Mouse (Mus musculus): ENCODE measurements around the gene Spata21. TPM values are rescaled to one million over a fixed set of nuclear protein-coding genes. Genes with fewer than 3 reads are reported as not detected.

The Spata21 gene
- polyA plus RNA-seq, 1 experiment from 2014 or later, result not detected

GRCm38 (mm10) chr4:141060426-141061301 is 27.5 kb upstream of the Spata21 start, which contains the start of gene Crocc:
TSS of gene Crocc (minus strand) at chr4:141060550.
- H3K27ac ChIP-seq (ENCODE audit: poor library complexity, severe bottlenecking), result peak within 1 kb of the TSS; percentile 91
- no peaks in the 10 kb centered on the region for H3K27me3 ChIP-seq (replicated peaks)
- ATAC-seq (ENCODE audit: insufficient number of reproducible peaks, low FRiP score), result peak; percentile 95
- peaks cover 9% of the 10 kb centered on the region for H3K4me1 ChIP-seq (replicated peaks)
- peaks cover 17% of the 10 kb centered on the region for H3K36me3 ChIP-seq
- peak within 1 kb of the TSS; percentile 86 for H3K4me2 ChIP-seq
- H3K9me3 ChIP-seq (replicated peaks), result no peaks in the 10 kb centered on the region
- peak within 1 kb of the TSS; percentile 71 for H3K4me3 ChIP-seq
- under 1% methylated on average over 77 of the region's 77 CpGs for WGBS
- peak within 1 kb of the TSS; percentile 89 for H3K9ac ChIP-seq

GRCm38 (mm10) chr4:141064104-141064659 is 24.0 kb upstream of the Spata21 start:
- no peak for ATAC-seq (ENCODE audit: insufficient number of reproducible peaks, low FRiP score)

GRCm38 (mm10) chr4:141065123-141065522 is 23.0 kb upstream of the Spata21 start:
- no peak overlapping the region for H3K4me3 ChIP-seq
- no peaks in the 10 kb centered on the region for H3K27me3 ChIP-seq (replicated peaks)
- H3K36me3 ChIP-seq, result peaks cover 48% of the 10 kb centered on the region
- ATAC-seq (ENCODE audit: insufficient number of reproducible peaks, low FRiP score), result no peak
- no peak overlapping the region for H3K27ac ChIP-seq (ENCODE audit: poor library complexity, severe bottlenecking)
- no peak overlapping the region for H3K9ac ChIP-seq
- WGBS, result 7% methylated on average over 8 of the region's 8 CpGs
- H3K4me2 ChIP-seq, result no peak overlapping the region
- H3K9me3 ChIP-seq (replicated peaks), result no peaks in the 10 kb centered on the region
- peaks cover 34% of the 10 kb centered on the region for H3K4me1 ChIP-seq (replicated peaks)

More at GRCm38 (mm10) chr4:141064104-141064659, 24.0 kb upstream of the Spata21 start:
- H3K36me3 ChIP-seq, result peaks cover 38% of the 10 kb centered on the region
- 74% methylated on average over 4 of the region's 4 CpGs for WGBS
- peaks cover 36% of the 10 kb centered on the region for H3K4me1 ChIP-seq (replicated peaks)
- no peaks in the 10 kb centered on the region for H3K9me3 ChIP-seq (replicated peaks)
- H3K4me3 ChIP-seq, result no peak overlapping the region
- no peaks in the 10 kb centered on the region for H3K27me3 ChIP-seq (replicated peaks)
- 0 out of 2 replicates have a peak overlapping the region, but pooled peaks have one; percentile 9 for H3K9ac ChIP-seq
- no peak overlapping the region for H3K27ac ChIP-seq (ENCODE audit: poor library complexity, severe bottlenecking)
- H3K4me2 ChIP-seq, result no peak overlapping the region

DNA sequence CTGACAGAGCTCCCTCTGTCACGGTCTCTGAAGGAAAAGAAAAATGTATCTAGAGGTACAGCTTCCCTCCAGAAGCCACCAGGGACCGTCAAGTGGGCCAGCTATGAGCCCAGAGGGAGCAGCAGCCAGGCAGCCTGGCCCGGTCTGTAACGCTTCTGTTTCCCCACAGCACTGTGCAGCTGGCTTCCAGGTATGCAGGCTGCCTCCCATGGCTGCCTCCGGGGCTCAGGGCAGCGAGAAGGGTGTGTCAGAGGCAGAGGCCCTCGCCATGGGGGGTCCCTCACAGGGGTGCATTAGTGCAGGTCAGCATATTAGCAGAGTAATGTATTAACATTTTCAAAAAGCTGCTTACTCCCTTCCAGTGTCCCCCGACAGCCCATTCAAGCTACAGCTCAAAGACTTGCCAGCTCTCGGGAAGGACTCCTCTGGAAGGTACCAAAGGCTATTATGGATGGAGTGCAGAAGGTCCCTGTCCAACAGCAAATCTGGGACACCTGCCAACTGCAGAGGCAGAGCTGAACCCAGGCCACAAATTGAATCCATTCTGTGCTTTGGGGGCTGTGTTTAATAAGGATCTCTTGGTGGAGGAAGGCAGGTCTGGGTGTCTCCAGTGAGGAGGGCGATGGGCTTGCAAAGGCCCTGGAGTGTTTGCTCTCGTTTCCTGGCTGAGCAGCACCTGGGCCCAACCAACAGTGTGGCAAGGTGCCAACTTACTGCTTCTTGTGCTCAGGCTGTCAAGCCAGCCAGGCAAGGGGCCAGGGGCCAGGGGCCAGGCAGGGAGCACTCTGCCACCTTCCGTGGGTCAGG is 21.2 kb upstream of the Spata21 start:
- no peak overlapping the region for H3K27ac ChIP-seq (ENCODE audit: poor library complexity, severe bottlenecking)
- 80% methylated on average over 12 of the region's 12 CpGs for WGBS
- no peaks in the 10 kb centered on the region for H3K27me3 ChIP-seq (replicated peaks)
- H3K4me3 ChIP-seq, result no peak overlapping the region
- H3K4me2 ChIP-seq, result no peak overlapping the region
- no peaks in the 10 kb centered on the region for H3K9me3 ChIP-seq (replicated peaks)
- ATAC-seq (ENCODE audit: insufficient number of reproducible peaks, low FRiP score), result no peak
- peaks cover 32% of the 10 kb centered on the region for H3K4me1 ChIP-seq (replicated peaks)
- peaks cover 66% of the 10 kb centered on the region for H3K36me3 ChIP-seq
- H3K9ac ChIP-seq, result 0 out of 2 replicates have a peak overlapping the region, but pooled peaks have one; percentile 22

DNA sequence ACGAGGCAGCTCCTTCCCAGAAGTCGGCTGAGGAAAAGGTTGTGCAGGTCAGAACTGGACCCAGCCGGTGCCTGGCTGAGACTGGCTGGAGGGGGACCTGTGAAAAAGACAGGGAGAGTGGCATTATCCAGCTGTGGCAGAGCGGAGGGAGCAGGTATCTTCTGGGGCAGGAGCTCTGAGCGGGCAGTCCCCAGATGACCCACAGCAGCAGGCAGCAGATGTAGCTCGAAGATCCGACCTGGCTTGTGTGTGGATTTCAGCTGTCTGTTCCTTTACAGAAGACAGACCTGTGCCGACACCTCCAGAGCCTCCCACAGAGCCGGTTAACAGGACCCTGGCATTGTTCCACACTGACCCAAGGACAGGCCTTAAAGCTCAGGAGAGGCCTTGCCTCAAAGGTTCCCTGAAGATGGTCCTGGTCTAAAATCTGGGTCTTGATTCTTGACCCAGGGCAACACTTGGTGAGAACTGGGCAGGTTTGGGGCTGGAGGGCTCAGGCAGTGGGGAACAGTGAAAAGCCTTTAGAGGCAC is 20.6 kb upstream of the Spata21 start:
- Histone ChIP-seq H3K9me3 (replicated peaks) (no peaks in the 10 kb centered on the region), H3K4me1 (replicated peaks) (peaks cover 34% of the 10 kb centered on the region), H3K27ac (ENCODE audit: poor library complexity, severe bottlenecking) (no peak overlapping the region; the same call in 1 of the 2 replicates), H3K9ac (0 out of 2 replicates have a peak overlapping the region, but pooled peaks have one; percentile 22), H3K27me3 (replicated peaks) (no peaks in the 10 kb centered on the region), H3K4me2 (no peak overlapping the region), H3K36me3 (peaks cover 72% of the 10 kb centered on the region), H3K4me3 (no peak overlapping the region)
- ATAC-seq (ENCODE audit: insufficient number of reproducible peaks, low FRiP score), result no peak
- WGBS, result 87% methylated on average over 9 of the region's 9 CpGs

DNA sequence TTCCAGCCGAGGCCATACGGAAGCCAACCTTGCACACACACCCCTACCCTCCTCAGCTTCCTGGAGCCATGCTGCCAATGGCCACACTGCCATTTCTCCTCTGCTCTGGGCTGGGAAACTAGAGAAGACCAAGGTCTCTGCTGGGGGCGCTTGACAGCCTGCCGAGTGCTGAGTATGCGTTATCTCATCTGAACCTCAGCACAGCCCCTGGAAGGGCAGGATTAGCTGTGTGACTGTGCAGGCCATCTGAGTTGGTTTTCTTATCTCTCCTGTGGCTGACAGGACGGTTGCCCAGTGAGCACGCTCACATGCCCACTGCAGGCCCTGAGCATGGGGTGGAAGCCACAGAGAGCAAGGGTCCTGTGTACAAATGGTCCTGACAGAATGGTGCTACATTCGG is 19.5 kb upstream of the Spata21 start:
- H3K4me1 ChIP-seq (replicated peaks), result peaks cover 43% of the 10 kb centered on the region
- 43% methylated on average over 8 of the region's 8 CpGs for WGBS

DNA sequence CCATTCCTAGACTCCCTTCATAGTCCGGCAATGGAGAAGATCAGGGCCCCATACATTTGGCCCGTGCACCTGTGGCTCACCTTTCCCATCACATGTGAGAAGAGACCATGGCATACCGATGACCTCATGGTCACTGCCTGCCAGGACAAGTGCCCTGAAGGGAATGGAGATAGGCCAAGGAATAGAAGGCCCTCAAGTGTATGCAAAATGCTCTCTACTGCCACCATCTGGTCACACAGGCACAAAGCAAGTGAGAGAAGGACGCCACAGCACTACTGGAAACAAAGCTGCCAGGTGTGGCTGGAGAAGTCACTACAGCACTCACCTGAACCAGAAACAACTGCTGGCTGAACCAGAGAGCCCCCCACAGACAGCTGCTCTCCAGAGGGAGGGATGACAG is 18.4 kb upstream of the Spata21 start:
- no peaks in the 10 kb centered on the region for H3K27me3 ChIP-seq (replicated peaks)
- H3K9ac ChIP-seq, result no peak overlapping the region
- no peaks in the 10 kb centered on the region for H3K9me3 ChIP-seq (replicated peaks)
- no peak overlapping the region for H3K4me2 ChIP-seq
- H3K4me1 ChIP-seq (replicated peaks), result peaks cover 54% of the 10 kb centered on the region
- no peak overlapping the region for H3K4me3 ChIP-seq
- WGBS, result 63% methylated on average over 4 of the region's 4 CpGs
- no peak overlapping the region for H3K27ac ChIP-seq (ENCODE audit: poor library complexity, severe bottlenecking)
- no peak for ATAC-seq (ENCODE audit: insufficient number of reproducible peaks, low FRiP score)
- peaks cover 86% of the 10 kb centered on the region for H3K36me3 ChIP-seq

More for the DNA sequence above, 19.5 kb upstream of the Spata21 start:
- Histone ChIP-seq H3K4me2 (no peak overlapping the region), H3K27me3 (replicated peaks) (no peaks in the 10 kb centered on the region), H3K27ac (ENCODE audit: poor library complexity, severe bottlenecking) (no peak overlapping the region), H3K36me3 (peaks cover 82% of the 10 kb centered on the region), H3K9ac (no peak overlapping the region), H3K4me3 (no peak overlapping the region), H3K9me3 (replicated peaks) (no peaks in the 10 kb centered on the region)
- ATAC-seq (ENCODE audit: insufficient number of reproducible peaks, low FRiP score), result no peak

- no peaks in the 10 kb centered on the region for H3K9me3 ChIP-seq (replicated peaks)
- WGBS, result 90% methylated on average over 11 of the region's 11 CpGs
- no peak overlapping the region for H3K9ac ChIP-seq
- no peak overlapping the region for H3K27ac ChIP-seq (ENCODE audit: poor library complexity, severe bottlenecking)
- peaks cover 71% of the 10 kb centered on the region for H3K36me3 ChIP-seq
- no peak overlapping the region for H3K4me3 ChIP-seq
- no peaks in the 10 kb centered on the region for H3K27me3 ChIP-seq (replicated peaks)
- peaks cover 68% of the 10 kb centered on the region for H3K4me1 ChIP-seq (replicated peaks)
- ATAC-seq (ENCODE audit: insufficient number of reproducible peaks, low FRiP score), result no peak
- H3K4me2 ChIP-seq, result no peak overlapping the region
Measured at GRCm38 (mm10) chr4:141072502-141072901, 15.6 kb upstream of the Spata21 start.

DNA sequence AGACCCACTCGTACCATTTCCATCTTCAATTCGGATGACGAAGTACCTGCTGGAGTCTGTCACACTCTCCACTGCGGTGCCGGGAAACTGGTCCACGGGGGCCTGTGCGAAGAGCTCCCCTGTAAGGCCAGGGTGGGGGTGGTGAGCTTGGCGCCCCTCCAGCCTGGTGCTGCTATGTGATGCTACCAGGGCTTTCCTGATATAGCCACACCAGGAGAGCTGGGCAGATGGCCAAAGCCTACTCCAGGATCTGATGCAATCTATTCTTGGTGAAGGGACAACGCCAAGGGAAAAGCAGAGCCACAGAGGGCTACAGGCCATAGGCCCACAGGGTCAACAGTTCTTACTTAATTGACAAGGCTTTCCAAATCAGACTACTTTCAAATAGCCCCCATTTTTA is 14.5 kb upstream of the Spata21 start:
- WGBS, result 63% methylated on average over 9 of the region's 9 CpGs
- Histone ChIP-seq H3K4me2 (0 out of 2 replicates have a peak overlapping the region, but pooled peaks have one; percentile 9), H3K9ac (no peak overlapping the region), H3K4me3 (no peak overlapping the region), H3K9me3 (replicated peaks) (no peaks in the 10 kb centered on the region), H3K4me1 (replicated peaks) (peaks cover 58% of the 10 kb centered on the region), H3K27ac (ENCODE audit: poor library complexity, severe bottlenecking) (peak overlapping the region; percentile 78), H3K36me3 (peaks cover 60% of the 10 kb centered on the region), H3K27me3 (replicated peaks) (no peaks in the 10 kb centered on the region)
- peak; percentile 49; the same call in 1 of the 2 replicates for ATAC-seq (ENCODE audit: insufficient number of reproducible peaks, low FRiP score)

DNA sequence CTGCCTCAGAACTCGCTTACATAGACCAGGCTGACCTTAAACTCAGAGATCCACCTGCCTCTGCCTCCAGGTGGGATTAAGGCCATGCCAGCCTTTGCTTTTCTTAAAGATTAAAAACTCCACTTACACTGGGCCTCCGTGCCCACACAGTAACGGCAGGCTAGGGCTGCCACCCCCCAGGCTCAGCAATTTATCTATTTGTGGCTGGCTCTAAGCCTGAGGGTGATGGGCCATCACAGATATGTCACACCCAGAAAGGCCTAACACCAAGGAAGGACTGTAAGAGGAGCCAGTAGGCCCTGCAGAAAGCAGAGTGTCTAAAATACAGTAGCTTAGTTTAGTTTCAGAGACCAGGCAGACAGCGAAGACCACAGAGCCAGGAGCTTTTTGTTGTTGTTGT is 14.0 kb upstream of the Spata21 start:
- 69% methylated on average over 4 of the region's 4 CpGs for WGBS
- Histone ChIP-seq H3K27ac (ENCODE audit: poor library complexity, severe bottlenecking) (peak overlapping the region; percentile 78), H3K27me3 (replicated peaks) (no peaks in the 10 kb centered on the region), H3K4me3 (no peak overlapping the region), H3K4me2 (0 out of 2 replicates have a peak overlapping the region, but pooled peaks have one; percentile 9), H3K9me3 (replicated peaks) (no peaks in the 10 kb centered on the region), H3K9ac (no peak overlapping the region), H3K36me3 (peaks cover 55% of the 10 kb centered on the region), H3K4me1 (replicated peaks) (peaks cover 54% of the 10 kb centered on the region)
- ATAC-seq (ENCODE audit: insufficient number of reproducible peaks, low FRiP score), result no peak
